Mouse (Mus musculus) naive thymus-derived CD4-positive, alpha-beta T cell, adult 5 months (primary cell): ENCODE data around the gene Mfap5. TPM values are rescaled to one million over a fixed set of nuclear protein-coding genes. Genes with fewer than 3 reads are reported as not detected.

Experiments
- polyA plus RNA-seq: library from polyadenylated mRNA; unstranded; fragments of 100-300 nt; shearing (Covaris generic); gene quantifications from one replicate; pipeline ENCODE4 v1.2.1, GENCODE M21; 2017

The Mfap5 gene
- not detected for polyA plus RNA-seq

DNA sequence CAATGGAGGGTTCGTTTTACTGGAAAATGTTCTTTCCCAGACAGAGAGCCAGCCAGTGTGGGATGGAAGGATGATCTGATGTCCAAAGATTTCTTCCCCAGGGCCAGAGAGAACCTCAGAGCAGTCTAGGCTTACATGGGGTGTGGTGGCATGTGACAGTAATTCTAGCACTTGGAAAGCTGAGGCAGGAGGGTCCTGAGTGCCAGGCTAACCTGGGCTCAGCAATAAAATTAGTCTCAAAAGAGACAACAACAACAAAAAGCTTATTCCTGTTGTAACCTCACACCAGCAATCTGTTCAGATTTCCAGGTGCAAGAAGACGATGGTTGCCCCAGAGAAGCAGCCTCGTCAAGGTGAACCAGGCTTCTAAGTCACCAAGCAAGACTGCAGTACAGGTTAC lies at the start of gene Mfap5:
Mfap5 (plus strand) TSS at position 301 of the 400 bp plus-strand sequence.

DNA sequence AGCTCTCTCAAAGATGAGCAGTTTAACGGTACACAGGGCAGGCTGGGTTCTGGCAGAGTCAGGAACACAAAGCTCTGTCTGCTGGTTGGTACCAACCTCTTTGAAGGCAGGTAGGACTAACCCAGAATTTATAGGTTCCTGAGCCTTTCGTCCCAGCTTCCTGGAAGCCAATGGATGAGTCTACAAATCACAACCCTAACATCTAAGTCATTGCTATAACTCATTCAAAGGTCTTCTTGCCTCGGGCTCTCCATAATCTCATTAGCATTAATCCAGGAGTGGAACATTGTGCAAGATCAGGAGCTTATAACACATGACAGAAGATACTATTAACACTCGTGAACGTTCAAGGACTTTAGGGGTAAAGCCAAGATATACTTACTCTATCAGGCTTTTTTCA lies 7.0 kb upstream of the Mfap5 start, which contains the start of gene Rimklb:
Rimklb (minus strand) TSS at position 101 of the 400 bp plus-strand sequence.

DNA sequence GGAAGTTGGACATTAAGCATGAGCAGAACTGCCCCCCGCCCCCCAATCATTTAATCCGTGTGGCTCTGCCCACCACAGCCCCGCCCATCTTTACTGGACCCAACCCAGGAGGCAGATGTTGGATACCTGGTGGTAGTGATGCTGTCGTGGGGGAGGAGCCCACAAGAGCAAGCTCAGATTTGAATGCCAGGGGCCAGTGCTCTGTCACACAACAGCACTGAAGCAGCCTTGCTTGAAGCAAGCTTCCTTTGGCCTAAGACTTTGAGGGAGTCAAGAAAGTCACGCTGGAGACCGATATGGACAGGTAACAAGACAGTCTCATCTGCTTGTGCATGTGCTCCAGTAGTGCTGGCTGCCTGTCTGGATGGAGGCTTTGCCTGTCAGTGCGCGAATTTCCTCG lies 48.0 kb downstream of the Mfap5 start, which contains the start of gene Aicda:
Aicda (plus strand) TSS at position 196 of the 400 bp plus-strand sequence.

Other genes starting within 250 kb of the Mfap5 start
- gene Klrg1, start 223.0 kb upstream of the Mfap5 start, polyA plus RNA-seq: not detected
- 158 TPM for gene M6pr, start 197.1 kb upstream of the Mfap5 start, polyA plus RNA-seq
- gene Phc1, start 165.3 kb upstream of the Mfap5 start, polyA plus RNA-seq: 17.2 TPM
- not detected for gene Rimklb, start 7.1 kb upstream of the Mfap5 start, polyA plus RNA-seq
- gene Aicda, start 48.0 kb downstream of the Mfap5 start, polyA plus RNA-seq: not detected
- 5.8 TPM for gene Apobec1, start 96.6 kb downstream of the Mfap5 start, polyA plus RNA-seq
- not detected for gene Gdf3, start 104.2 kb downstream of the Mfap5 start, polyA plus RNA-seq
- not detected for gene Dppa3, start 120.6 kb downstream of the Mfap5 start, polyA plus RNA-seq
- gene Nanog, start 201.6 kb downstream of the Mfap5 start, polyA plus RNA-seq: not detected